Mouse (Mus musculus): Measurements from ENCODE around the gene Ormdl3.

Ormdl3 gene

DNA sequence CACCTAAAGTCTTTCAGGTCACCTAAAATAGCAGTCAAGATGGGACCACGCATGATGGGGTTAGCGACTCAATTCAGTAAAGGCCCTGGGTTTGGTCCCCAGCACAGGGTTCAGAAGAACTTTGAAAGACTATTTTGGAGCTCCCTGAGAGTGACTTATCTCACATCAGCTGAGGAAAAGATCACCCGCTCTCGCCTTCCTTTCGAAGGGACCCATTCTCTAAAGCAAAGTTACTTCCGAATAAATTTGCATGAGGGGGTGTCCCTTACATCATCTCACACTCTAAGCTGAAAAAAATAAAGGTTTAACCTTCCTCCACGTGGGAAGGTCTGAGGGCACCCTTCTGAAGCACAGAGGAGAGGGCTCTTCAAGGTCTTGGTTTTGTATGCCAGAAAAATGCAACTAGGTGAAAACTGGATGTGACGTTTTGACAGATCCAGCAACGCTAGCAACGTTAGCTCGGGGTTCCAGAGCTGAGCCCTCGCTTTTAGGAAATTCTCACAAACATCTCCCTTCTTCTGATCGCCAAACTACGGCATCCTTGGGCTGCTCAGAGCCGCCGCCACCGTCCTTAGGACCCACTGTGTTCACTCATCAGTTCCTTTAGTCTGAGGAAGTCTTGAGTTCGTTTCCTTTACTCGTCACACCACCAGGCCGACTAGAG is 36.7 kb downstream of the Ormdl3 start:
- DNase-seq, result no peak

DNA sequence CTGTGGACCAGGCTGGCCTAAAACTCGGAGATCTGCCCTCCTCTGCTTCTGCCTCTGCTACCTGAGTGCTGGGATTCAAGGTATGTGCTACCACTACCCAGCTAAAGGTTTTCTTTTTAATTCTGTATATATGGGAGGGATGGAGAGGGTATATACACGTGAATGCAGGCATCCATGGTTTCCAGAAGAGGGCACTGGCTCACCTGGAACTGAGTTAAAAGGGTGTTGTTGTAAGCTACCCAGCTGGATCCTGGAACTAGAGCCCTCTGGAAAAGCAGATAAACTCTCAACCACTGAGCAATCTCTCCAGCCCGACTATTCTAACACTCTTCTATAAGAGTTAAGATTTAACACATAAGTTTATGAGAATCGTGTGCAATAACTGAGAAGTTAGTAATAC is 37.8 kb downstream of the Ormdl3 start:
- no peak for DNase-seq

DNA sequence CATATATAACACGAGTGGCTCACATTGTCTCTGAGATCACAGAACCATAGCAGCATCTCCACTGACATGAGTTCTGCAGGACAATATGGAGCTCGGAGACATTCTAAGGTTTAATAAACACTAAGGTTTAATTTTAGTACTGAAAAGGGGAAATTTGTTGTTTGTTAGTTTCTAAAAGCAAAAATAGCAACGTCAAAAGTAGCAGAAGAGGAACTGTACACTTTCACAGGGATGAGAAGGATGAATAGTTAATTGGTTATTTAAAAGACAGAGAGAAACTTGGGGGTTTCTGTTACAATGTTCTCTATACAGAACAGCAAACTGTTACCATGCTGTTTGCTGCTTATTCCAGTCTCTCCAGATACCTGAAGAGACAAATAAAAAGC is 39.9 kb downstream of the Ormdl3 start:
- DNase-seq, result no peak

DNA sequence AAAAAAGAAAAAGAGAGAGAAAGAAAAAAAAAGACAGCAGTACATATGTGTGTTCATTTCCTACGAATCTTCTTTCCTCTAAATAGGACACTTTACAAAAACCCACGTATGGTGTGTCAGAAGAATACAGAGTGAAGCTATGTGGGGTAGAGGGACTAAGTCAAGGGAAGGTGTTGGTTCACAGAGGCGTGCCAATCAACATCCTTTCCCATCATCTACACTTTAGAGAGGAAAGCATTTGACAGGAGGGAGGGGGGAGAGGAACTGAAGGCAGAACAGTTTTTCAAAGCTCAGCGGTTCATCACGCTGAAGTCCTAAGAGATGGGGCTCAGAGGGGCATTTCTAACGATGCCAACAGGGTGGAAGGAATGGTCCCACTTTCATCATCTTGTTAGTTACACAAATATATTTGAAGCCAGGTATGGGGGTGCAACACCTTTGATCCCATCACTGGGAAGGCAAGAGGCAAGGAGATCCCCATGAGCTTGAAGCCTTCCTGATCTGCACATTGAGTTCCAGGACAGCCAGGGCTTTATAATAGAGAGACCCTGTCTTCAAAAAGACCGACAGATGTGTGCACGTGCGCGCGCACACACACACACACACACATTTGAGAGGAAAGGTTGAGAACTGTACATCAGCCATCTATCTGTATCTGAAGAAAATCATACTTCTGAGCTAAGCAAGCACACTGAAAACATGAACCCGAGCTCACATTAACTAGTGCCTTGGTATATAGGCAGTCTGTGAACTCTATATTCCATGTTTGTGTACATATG is 40.5 kb downstream of the Ormdl3 start:
- DNase-seq, result no peak

DNA sequence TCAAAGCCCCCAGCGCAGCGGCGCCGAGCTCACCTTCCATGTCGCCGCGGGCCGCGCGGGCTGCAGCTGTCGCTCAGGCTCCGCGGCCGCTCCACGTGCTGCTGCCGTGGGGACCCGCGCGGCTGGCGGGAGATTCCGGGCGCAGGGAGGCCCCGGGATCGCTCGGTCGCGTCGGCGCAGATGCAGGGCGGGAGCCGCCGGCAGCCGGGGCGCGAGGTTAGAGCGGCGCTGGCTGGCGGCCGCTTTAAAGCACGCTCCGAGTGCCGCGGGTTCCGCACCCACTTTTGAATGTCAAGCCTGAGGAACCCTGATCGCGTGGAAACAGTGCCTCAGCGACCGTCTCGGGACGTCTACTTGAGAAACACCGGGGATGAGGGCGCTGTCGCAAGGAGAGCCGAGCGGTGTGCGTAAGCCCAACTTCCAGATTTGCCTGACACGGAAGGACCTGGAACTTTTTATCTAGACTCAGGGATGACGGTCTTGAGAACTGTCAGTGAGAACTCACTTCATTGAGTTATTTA is 41.4 kb downstream of the Ormdl3 start, which contains the start of gene Ikzf3:
Gene Ikzf3 (minus strand): TSS at position 321 of the 521 bp plus-strand sequence.
- DNase-seq, result peak; percentile 34

DNA sequence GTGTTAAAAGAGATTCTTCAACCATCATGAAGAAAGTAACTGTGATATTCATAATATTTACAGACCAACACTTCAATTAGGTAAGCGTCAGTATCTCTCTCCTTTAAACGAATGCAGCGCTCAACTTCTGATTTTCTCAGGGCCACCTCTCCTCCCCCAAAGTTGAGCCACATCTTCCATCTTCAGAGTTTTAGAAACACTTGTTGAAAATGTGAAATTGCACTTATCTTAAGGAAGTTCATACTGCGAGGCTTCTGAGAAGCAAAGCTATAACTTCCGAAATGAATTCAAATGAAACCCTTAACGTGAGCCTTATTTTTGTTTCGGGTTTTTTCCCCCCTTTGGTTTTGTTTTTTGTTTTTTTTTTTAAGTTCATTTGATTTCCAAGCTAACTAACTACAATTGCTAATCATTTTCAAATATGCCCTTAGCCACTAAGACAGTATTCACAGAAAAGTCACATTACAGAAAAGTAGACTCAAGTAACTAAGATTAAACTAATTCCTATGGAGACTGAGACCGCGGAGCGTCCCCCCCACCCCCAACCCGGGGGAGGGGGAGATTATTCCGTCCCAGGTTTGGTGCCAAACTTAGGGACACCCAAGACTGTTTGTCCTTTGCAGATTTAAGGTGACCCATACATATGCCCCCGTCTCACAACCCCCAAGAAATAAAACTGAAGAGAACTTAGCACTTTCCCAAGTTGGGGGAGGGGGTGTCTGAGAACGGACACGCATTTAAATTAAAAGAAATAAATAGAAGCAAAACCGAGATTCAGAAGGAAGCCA is 42.1 kb downstream of the Ormdl3 start:
- no peak for DNase-seq

DNA sequence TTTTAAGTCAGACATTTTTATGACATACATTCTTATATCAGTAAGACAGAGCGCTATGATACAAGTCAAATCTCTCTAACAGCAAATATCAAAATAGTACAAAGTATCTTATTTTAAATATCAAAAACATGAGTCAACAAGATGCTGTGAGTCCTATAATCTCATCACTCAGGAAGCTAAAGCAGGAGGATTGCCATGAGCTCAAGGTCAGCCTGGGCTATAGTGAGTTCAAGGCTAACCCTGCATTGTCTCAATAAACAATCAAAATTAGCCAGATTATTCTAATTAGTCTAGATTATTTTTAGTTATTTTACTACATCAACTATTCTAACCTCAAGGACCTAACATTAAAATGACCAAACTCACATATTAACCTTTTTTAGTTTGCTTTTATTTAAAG is 43.8 kb downstream of the Ormdl3 start:
- DNase-seq, result no peak

DNA sequence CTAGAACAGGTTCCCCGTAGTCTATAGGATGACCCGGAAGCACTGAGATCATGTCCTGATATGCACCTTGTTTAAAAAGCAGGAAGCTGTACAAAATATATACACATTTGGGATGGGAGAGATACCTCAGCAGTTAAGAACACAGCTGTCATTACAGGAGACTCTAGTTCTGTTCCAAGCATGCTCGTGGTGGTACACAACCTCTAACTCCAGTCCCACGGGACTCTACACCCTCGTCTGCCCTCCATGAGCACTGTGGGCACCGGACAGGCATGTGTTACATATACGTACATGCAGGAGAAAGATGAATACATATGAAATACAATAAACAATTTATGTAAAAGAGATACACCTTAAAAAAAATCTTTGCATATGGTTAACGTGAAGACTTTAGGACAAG is 44.6 kb downstream of the Ormdl3 start:
- no peak for DNase-seq

DNA sequence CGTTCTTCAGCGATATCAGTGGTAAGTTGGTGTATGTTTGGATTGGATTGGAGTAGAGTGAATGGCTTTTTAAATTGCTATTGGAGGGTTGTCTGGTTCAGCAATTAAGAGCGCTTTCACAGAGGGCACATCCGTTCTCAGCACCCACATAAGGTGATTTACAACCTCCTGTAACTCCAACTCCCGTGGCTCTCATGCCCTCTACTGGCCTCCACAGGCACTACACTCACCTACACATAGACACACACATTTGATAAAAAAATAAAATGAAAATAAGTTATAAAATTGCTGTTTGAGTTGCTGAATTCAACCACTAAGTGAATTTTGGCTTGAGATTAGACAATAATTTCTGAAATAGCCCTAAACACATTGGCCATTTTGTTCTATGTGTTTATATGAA is 46.8 kb downstream of the Ormdl3 start:
- DNase-seq, result no peak

DNA sequence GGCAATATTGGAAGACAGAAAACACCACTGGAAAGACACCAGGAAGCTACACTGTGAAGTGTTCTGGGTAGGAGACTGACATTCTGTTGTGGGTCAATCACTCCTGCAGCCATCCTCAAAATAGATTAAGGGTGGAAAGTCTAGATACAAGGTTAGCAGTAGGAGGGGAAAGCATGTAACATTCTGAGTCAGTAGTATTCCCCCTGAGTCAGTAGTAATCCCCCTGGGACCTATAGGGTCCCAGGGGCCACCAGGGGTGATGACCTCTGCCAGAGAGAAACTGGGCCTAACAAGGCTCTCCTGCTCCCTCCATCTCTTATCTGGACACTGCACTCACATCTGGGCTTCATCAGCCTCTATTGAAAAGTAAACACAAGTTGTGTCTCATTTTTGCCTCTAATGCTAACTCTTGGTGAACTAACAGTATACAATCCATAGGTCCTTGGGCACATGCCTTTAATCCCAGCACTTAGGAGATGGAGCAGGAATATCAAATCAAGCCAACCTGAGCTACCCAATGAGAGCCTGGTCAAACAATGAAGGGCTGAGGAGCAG is 49.6 kb downstream of the Ormdl3 start:
- DNase-seq, result no peak
